ENCODE assay signal across 25 mouse cellular contexts in genomic region chr1:126617464-126618041, GRCm38 (mm10).
DNase-seq lines count a peak whose midpoint lies in the region; ATAC-seq lines count a peak whose summit lies in the region.
"Had no signal": no experiment of that assay in that cellular context is flagged by ENCODE, and none has a peak within 500 bp of the region (broad histone marks: within the 10 kb centered on the region; RNA-seq: fewer than 3 reads in every experiment).

No protein-coding gene starts in this region.

- no peak for DNase-seq in liver, embryonic 11.5 days (ENCODE audit: low spot score)
- no peak for DNase-seq in liver
- peak; percentile 61 for DNase-seq in lung, postnatal 10 days
- no peak for DNase-seq in gastrocnemius, postnatal 10 days
- DNase-seq in limb, embryonic 10.5 days (ENCODE audit: low spot score), result no peak
- no peak for DNase-seq in left cerebral cortex, postnatal 25 days (ENCODE audit: low spot score in 2 of 2)
- DNase-seq: adrenal gland, postnatal 36 days; B cell, adult 2 months; cerebellum, adult 8-10 months; gastrocnemius, postnatal 14 days; heart, adult 2 months; kidney, postnatal 36 days; thymus, adult 18-20 months; thymus, postnatal 4 days had no signal

- H3K4me2 ChIP-seq in liver, embryonic 11.5 days, result peak overlapping the region; percentile 27
- H3K4me2 ChIP-seq in liver, embryonic 15.5 days, result 0 out of 2 replicates have a peak overlapping the region, but pooled peaks have one; percentile 0
- H3K4me2 ChIP-seq: embryonic facial prominence, embryonic 12.5 days; forebrain, embryonic 13.5 days; limb, embryonic 12.5 days; midbrain, embryonic 12.5 days; neural tube, embryonic 13.5 days; stomach, embryonic 15.5 days had no signal

- H3K36me3 ChIP-seq in liver, embryonic 11.5 days (ENCODE audit: control insufficient read depth, insufficient read depth, low read length), result no peaks in the 10 kb centered on the region
- H3K36me3 ChIP-seq in liver, embryonic 15.5 days (replicated peaks), result no peaks in the 10 kb centered on the region
- no peaks in the 10 kb centered on the region for H3K36me3 ChIP-seq in limb, embryonic 10.5 days
- H3K36me3 ChIP-seq: embryonic facial prominence, embryonic 12.5 days; limb, embryonic 12.5 days; midbrain, embryonic 12.5 days; stomach, embryonic 15.5 days had no signal

- peaks cover 4% of the 10 kb centered on the region for H3K4me1 ChIP-seq in liver, embryonic 11.5 days (replicated peaks; ENCODE audit: control insufficient read depth, insufficient read depth, low read length)
- no peaks in the 10 kb centered on the region for H3K4me1 ChIP-seq in liver, embryonic 15.5 days (replicated peaks)
- no peaks in the 10 kb centered on the region for H3K4me1 ChIP-seq in limb, embryonic 10.5 days
- H3K4me1 ChIP-seq: embryonic facial prominence, embryonic 12.5 days; forebrain, embryonic 13.5 days; hindbrain, embryonic 10.5 days; midbrain, embryonic 12.5 days; neural tube, embryonic 13.5 days; stomach, embryonic 15.5 days had no signal

- H3K9ac ChIP-seq in liver, embryonic 11.5 days (ENCODE audit: low read depth, low read length), result no peak overlapping the region
- H3K9ac ChIP-seq in liver, embryonic 15.5 days, result no peak overlapping the region
- H3K9ac ChIP-seq: embryonic facial prominence, embryonic 12.5 days; forebrain, embryonic 13.5 days; limb, embryonic 12.5 days; midbrain, embryonic 12.5 days; neural tube, embryonic 13.5 days; stomach, embryonic 15.5 days had no signal

- H3K27me3 ChIP-seq in liver, embryonic 11.5 days (replicated peaks; ENCODE audit: control insufficient read depth, insufficient read depth, low read length), result no peaks in the 10 kb centered on the region
- no peaks in the 10 kb centered on the region for H3K27me3 ChIP-seq in liver, embryonic 15.5 days
- H3K27me3 ChIP-seq in limb, embryonic 10.5 days (ENCODE audit: low read depth, poor library complexity, severe bottlenecking), result no peaks in the 10 kb centered on the region
- H3K27me3 ChIP-seq: embryonic facial prominence, embryonic 12.5 days; forebrain, embryonic 13.5 days; limb, embryonic 12.5 days; midbrain, embryonic 12.5 days; neural tube, embryonic 13.5 days; stomach, embryonic 15.5 days had no signal

- intact Hi-C loops in left cerebral cortex, postnatal 25 days (cut with DNase I), result no loop called here

- WGBS in liver, embryonic 11.5 days, result 41% methylated on average over 9 of the region's 9 CpGs
- 27% methylated on average over 9 of the region's 9 CpGs for WGBS in liver, embryonic 15.5 days (ENCODE audit: insufficient replicate concordance)
- WGBS in limb, embryonic 10.5 days, result 92% methylated on average over 9 of the region's 9 CpGs

- H3K4me3 ChIP-seq in liver, embryonic 11.5 days (ENCODE audit: low read depth, low read length), result no peak overlapping the region
- no peak overlapping the region for H3K4me3 ChIP-seq in liver, embryonic 15.5 days (replicated peaks)
- no peak overlapping the region for H3K4me3 ChIP-seq in limb, embryonic 10.5 days
- H3K4me3 ChIP-seq: embryonic facial prominence, embryonic 12.5 days; erythroblast, embryonic 14.5 days; forebrain, embryonic 13.5 days; heart, adult 2 months; hindbrain, embryonic 10.5 days; limb, embryonic 12.5 days; midbrain, embryonic 12.5 days; neural tube, embryonic 13.5 days; stomach, embryonic 15.5 days had no signal

- peak; percentile 78 for ATAC-seq in liver, embryonic 11.5 days (replicated peaks; ENCODE audit: low FRiP score)
- ATAC-seq in liver, embryonic 15.5 days (ENCODE audit: insufficient read depth), result 0 out of 2 replicates have a peak, but pooled peaks have one; percentile 62
- ATAC-seq: forebrain, embryonic 13.5 days; hindbrain, postnatal 0 days; intestine, postnatal 0 days had no signal

- no peaks in the 10 kb centered on the region for H3K9me3 ChIP-seq in liver, embryonic 11.5 days (ENCODE audit: control insufficient read depth, low read length)
- no peaks in the 10 kb centered on the region for H3K9me3 ChIP-seq in liver, embryonic 15.5 days (replicated peaks)
- no peaks in the 10 kb centered on the region for H3K9me3 ChIP-seq in limb, embryonic 10.5 days (replicated peaks)
- H3K9me3 ChIP-seq: embryonic facial prominence, embryonic 12.5 days; limb, embryonic 12.5 days; midbrain, embryonic 12.5 days; neural tube, embryonic 13.5 days; stomach, embryonic 15.5 days had no signal

- H3K27ac ChIP-seq in liver, embryonic 11.5 days (ENCODE audit: low read depth, low read length), result no peak overlapping the region
- no peak overlapping the region for H3K27ac ChIP-seq in liver, embryonic 15.5 days (replicated peaks)
- no peak overlapping the region for H3K27ac ChIP-seq in limb, embryonic 10.5 days
- H3K27ac ChIP-seq: embryonic facial prominence, embryonic 12.5 days; forebrain, embryonic 13.5 days; heart, adult 2 months; hindbrain, embryonic 10.5 days; hindbrain, postnatal 0 days; limb, embryonic 12.5 days; midbrain, embryonic 12.5 days; neural tube, embryonic 13.5 days; stomach, embryonic 15.5 days had no signal
